Mouse (Mus musculus) brain, embryonic 18.5 days (tissue): ENCODE results near the gene Ank3.

Source experiments
- DNase-seq: peaks from one replicate; pipeline ENCODE4 v3.0.0-alpha.2; 2012; ENCODE audit warnings: low read depth, low spot score

The Ank3 gene

GRCm38 (mm10) chr10:69414888-69415287 is 16.3 kb downstream of the Ank3 start:
- DNase-seq = no peak

- DNase-seq = no peak
Measured at GRCm38 (mm10) chr10:69418716-69419115, 20.1 kb downstream of the Ank3 start.

- DNase-seq = no peak
Measured at GRCm38 (mm10) chr10:69420306-69420705, 21.7 kb downstream of the Ank3 start.

GRCm38 (mm10) chr10:69424051-69424450 is 25.5 kb downstream of the Ank3 start:
- no peak for DNase-seq

- DNase-seq = no peak
Measured at GRCm38 (mm10) chr10:69430138-69430537, 31.6 kb downstream of the Ank3 start.

- DNase-seq = no peak
Measured at GRCm38 (mm10) chr10:69431101-69431500, 32.5 kb downstream of the Ank3 start.

GRCm38 (mm10) chr10:69435213-69435612 is 36.6 kb downstream of the Ank3 start:
- DNase-seq = no peak

GRCm38 (mm10) chr10:69439449-69439848 is 40.9 kb downstream of the Ank3 start:
- DNase-seq = no peak

GRCm38 (mm10) chr10:69444546-69444945 is 46.0 kb downstream of the Ank3 start:
- no peak for DNase-seq

GRCm38 (mm10) chr10:69445951-69446350 is 47.4 kb downstream of the Ank3 start:
- DNase-seq = no peak

GRCm38 (mm10) chr10:69446566-69446965 is 48.0 kb downstream of the Ank3 start:
- DNase-seq = no peak

GRCm38 (mm10) chr10:69447308-69447707 is 48.7 kb downstream of the Ank3 start:
- no peak for DNase-seq

- no peak for DNase-seq
Measured at GRCm38 (mm10) chr10:69448174-69448573, 49.6 kb downstream of the Ank3 start.

- no peak for DNase-seq
Measured at GRCm38 (mm10) chr10:69451006-69451405, 52.4 kb downstream of the Ank3 start.

GRCm38 (mm10) chr10:69452180-69452977 is 53.8 kb downstream of the Ank3 start:
- DNase-seq = peak; percentile 62

GRCm38 (mm10) chr10:69453531-69453930 is 55.0 kb downstream of the Ank3 start:
- no peak for DNase-seq

- DNase-seq = no peak
Measured at GRCm38 (mm10) chr10:69454480-69454879, 55.9 kb downstream of the Ank3 start.

- DNase-seq = no peak
Measured at GRCm38 (mm10) chr10:69464826-69465225, 66.3 kb downstream of the Ank3 start.

GRCm38 (mm10) chr10:69465558-69466200 is 67.1 kb downstream of the Ank3 start:
- DNase-seq = peak; percentile 90

GRCm38 (mm10) chr10:69466201-69466585 is 67.6 kb downstream of the Ank3 start:
- peak; percentile 22 for DNase-seq

- no peak for DNase-seq
Measured at GRCm38 (mm10) chr10:69466586-69466985, 68.0 kb downstream of the Ank3 start.

GRCm38 (mm10) chr10:69467182-69467581 is 68.6 kb downstream of the Ank3 start:
- no peak for DNase-seq

- DNase-seq = no peak
Measured at GRCm38 (mm10) chr10:69471841-69472240, 73.3 kb downstream of the Ank3 start.
